Mouse (Mus musculus) megakaryocyte, embryonic 14.5 days (primary cell): ENCODE data around the gene Slc22a22. TPM values are rescaled to one million over a fixed set of nuclear protein-coding genes. Genes with fewer than 3 reads are reported as not detected.
"Not testable (repeated sequence)": the region's sequence is repeated elsewhere in the genome, so short reads cannot be mapped to it uniquely, and the experiment has no call there.

Experiments
- H3K27me3 ChIP-seq: replicated peaks from 2 replicates; pipeline ENCODE3; 2012; ENCODE audit warnings: inconsistent platforms
- H3K36me3 ChIP-seq: replicated peaks from 2 replicates; pipeline ENCODE3; 2012; ENCODE audit warnings: low read length, inconsistent platforms, mixed read lengths
- H3K4me1 ChIP-seq: 2 replicates; pipeline ENCODE4 v1.6.1; 2012; ENCODE audit warnings: inconsistent platforms
- H3K4me3 ChIP-seq: replicated peaks from 2 replicates; pipeline ENCODE3; 2012; ENCODE audit warnings: moderate library complexity, mild to moderate bottlenecking, inconsistent platforms
- H3K9me3 ChIP-seq: 2 replicates; pipeline ENCODE4 v1.6.1; 2012; ENCODE audit warnings: inconsistent platforms
- FLI1 ChIP-seq: IDR thresholded peaks from 2 replicates; pipeline ENCODE4 v1.6.1; 2012; ENCODE audit warnings: low read length, inconsistent platforms, mixed read lengths
- GATA1 ChIP-seq: IDR thresholded peaks from 3 replicates; pipeline ENCODE4 v1.6.1; 2012; ENCODE audit warnings: mixed read lengths, low read length, inconsistent platforms, borderline replicate concordance
- polyA plus RNA-seq: library from polyadenylated mRNA; stranded (reverse); fragments of >175 nt; gene quantifications from 2 replicates; pipeline ENCODE4 v1.2.3, GENCODE M21; 2012; ENCODE audit warnings: low replicate concordance; ENCODE audit not compliant: insufficient read depth

Gene Slc22a22
- polyA plus RNA-seq, 1 experiment = not detected

GRCm38 (mm10) chr15:57380381-57380780 lies 97.0 kb downstream of the Slc22a22 start:
- no peaks in the 10 kb centered on the region for H3K27me3 ChIP-seq
- TF ChIP-seq FLI1 = no peak
- TF ChIP-seq GATA1 = no peak
- no peaks in the 10 kb centered on the region for H3K36me3 ChIP-seq
- no peaks in the 10 kb centered on the region for H3K9me3 ChIP-seq
- no peaks in the 10 kb centered on the region for H3K4me1 ChIP-seq
- no peak overlapping the region for H3K4me3 ChIP-seq

DNA sequence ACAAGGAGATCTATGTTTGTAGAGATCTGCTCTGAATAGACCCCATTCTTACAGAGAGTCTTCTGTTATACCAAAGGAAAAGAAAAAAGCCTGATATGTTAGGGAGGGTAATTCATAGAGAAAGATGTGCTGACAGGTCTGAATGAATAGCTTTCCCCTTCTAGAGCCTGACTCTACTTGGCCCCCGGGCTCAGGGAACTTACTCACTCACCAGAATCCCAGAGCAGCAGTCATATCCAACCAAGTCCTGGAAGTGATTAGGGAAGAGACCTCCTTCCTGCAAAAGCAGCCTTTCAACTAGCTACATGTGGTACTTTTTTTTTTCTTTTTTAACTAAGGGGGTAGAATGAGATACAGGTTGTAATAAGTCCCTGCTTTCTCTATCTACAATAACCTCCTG lies 111.0 kb downstream of the Slc22a22 start:
- Histone ChIP-seq H3K27me3 (no peaks in the 10 kb centered on the region), H3K9me3 (no peaks in the 10 kb centered on the region), H3K4me3 (no peak overlapping the region), H3K36me3 (no peaks in the 10 kb centered on the region), H3K4me1 (no peaks in the 10 kb centered on the region)
- TF ChIP-seq FLI1 (no peak), GATA1 (no peak)

GRCm38 (mm10) chr15:57355278-57355677 lies 122.1 kb downstream of the Slc22a22 start:
- Histone ChIP-seq H3K36me3 (no peaks in the 10 kb centered on the region), H3K4me1 (no peaks in the 10 kb centered on the region), H3K9me3 (peaks cover 3% of the 10 kb centered on the region; the same call in 1 of the 2 replicates), H3K4me3 (no peak overlapping the region), H3K27me3 (no peaks in the 10 kb centered on the region)
- TF ChIP-seq GATA1 (no peak), FLI1 (no peak)

DNA sequence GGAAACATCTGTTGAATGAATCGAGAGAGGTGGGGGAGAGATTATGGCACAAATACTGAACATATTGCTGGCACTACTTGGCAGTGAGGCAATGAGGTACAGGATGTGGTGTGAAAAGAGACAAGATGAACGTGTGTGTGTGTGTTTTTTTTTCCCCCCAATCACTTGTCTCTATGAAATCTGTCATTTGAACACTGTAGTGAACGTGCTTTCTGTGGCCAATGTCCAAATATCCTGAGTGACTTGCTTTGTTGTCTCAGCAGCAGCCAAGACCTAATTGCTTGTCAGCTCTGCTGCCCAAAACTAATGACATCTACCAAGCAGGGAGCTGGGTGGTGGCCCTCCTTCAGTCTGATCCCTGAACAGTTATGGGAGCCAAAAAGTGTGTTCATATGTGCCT lies 136.9 kb downstream of the Slc22a22 start:
- no peaks in the 10 kb centered on the region for H3K4me1 ChIP-seq
- TF ChIP-seq GATA1 (no peak), FLI1 (no peak)
- H3K36me3 ChIP-seq = no peaks in the 10 kb centered on the region
- no peak overlapping the region for H3K4me3 ChIP-seq
- H3K9me3 ChIP-seq = no peaks in the 10 kb centered on the region
- no peaks in the 10 kb centered on the region for H3K27me3 ChIP-seq

DNA sequence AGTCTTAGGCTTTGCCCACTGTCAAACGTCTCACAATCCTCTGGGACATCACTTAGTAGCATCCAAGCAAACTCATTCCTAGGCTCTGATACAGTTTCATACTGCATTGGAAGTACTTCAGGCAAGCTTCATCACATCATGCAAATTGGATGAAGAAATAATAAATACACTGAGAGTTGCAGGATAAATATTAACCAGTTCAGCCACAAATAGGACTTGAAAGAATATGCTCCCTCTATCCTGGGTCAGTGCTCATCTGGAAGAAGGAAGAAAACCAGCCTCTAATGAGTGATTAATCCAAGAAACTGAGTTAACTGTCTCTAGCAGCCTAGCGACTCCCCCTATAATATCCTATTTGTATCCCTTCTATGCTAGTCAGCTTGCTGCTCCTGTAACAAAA lies 146.1 kb downstream of the Slc22a22 start:
- Histone ChIP-seq H3K9me3 (no peaks in the 10 kb centered on the region), H3K4me1 (no peaks in the 10 kb centered on the region), H3K36me3 (no peaks in the 10 kb centered on the region), H3K27me3 (no peaks in the 10 kb centered on the region), H3K4me3 (no peak overlapping the region)
- no peak for TF ChIP-seq GATA1
- no peak for TF ChIP-seq FLI1

DNA sequence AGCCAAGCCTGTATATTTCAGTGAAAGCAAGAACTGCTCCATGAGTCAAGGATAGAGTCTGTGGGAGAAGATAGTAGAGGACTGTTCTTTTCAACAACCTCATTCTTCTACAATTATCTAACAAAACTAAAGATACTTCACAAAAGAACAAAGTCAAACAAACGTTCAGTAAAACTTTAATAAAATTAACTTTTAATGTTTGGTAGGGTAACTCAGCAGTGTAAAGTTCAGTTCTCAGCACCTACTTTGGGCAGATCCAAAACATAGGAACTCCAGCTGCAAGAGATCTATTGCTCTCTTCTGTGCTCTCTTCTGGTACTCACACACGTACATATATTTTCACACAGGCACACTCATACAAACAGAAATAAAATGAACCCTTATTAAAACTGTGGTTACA lies 159.4 kb downstream of the Slc22a22 start:
- Histone ChIP-seq H3K36me3 (no peaks in the 10 kb centered on the region), H3K9me3 (no peaks in the 10 kb centered on the region), H3K27me3 (no peaks in the 10 kb centered on the region), H3K4me3 (no peak overlapping the region), H3K4me1 (no peaks in the 10 kb centered on the region)
- TF ChIP-seq GATA1 (no peak), FLI1 (no peak)

GRCm38 (mm10) chr15:57316486-57316885 lies 160.9 kb downstream of the Slc22a22 start:
- Histone ChIP-seq H3K36me3 (no peaks in the 10 kb centered on the region), H3K4me1 (no peaks in the 10 kb centered on the region), H3K9me3 (no peaks in the 10 kb centered on the region), H3K27me3 (no peaks in the 10 kb centered on the region), H3K4me3 (no peak overlapping the region)
- no peak for TF ChIP-seq FLI1
- no peak for TF ChIP-seq GATA1

GRCm38 (mm10) chr15:57302710-57303109 lies 174.7 kb downstream of the Slc22a22 start:
- Histone ChIP-seq H3K9me3 (no peaks in the 10 kb centered on the region), H3K27me3 (no peaks in the 10 kb centered on the region)
- TF ChIP-seq FLI1 (no peak), GATA1 (no peak)

GRCm38 (mm10) chr15:57278505-57278904 lies 198.9 kb downstream of the Slc22a22 start:
- Histone ChIP-seq H3K4me3 (no peak overlapping the region), H3K27me3 (no peaks in the 10 kb centered on the region), H3K4me1 (no peaks in the 10 kb centered on the region), H3K9me3 (no peaks in the 10 kb centered on the region), H3K36me3 (no peaks in the 10 kb centered on the region)
- no peak for TF ChIP-seq GATA1
- TF ChIP-seq FLI1 = no peak

More at GRCm38 (mm10) chr15:57302710-57303109, 174.7 kb downstream of the Slc22a22 start:
- Histone ChIP-seq H3K4me3 (no peak overlapping the region), H3K36me3 (no peaks in the 10 kb centered on the region), H3K4me1 (no peaks in the 10 kb centered on the region)

GRCm38 (mm10) chr15:57276411-57276810 lies 201.0 kb downstream of the Slc22a22 start:
- TF ChIP-seq FLI1 = no peak
- TF ChIP-seq GATA1 = no peak
- H3K27me3 ChIP-seq = no peaks in the 10 kb centered on the region
- no peak overlapping the region for H3K4me3 ChIP-seq
- no peaks in the 10 kb centered on the region for H3K36me3 ChIP-seq
- no peaks in the 10 kb centered on the region for H3K9me3 ChIP-seq
- H3K4me1 ChIP-seq = no peaks in the 10 kb centered on the region

GRCm38 (mm10) chr15:57240061-57240460 lies 237.4 kb downstream of the Slc22a22 start:
- not testable (repeated sequence) for H3K4me3 ChIP-seq, H3K9me3 ChIP-seq, H3K27me3 ChIP-seq, H3K4me1 ChIP-seq, H3K36me3 ChIP-seq
